Mouse (Mus musculus) lung, postnatal 14 days (tissue): ENCODE results near the gene Ndufa4l2.

Experiments
- DNase-seq: peaks from one replicate; pipeline ENCODE4 v3.0.0; 2021

The Ndufa4l2 gene

GRCm38 (mm10) chr10:127509837-127510701 is 4.7 kb upstream of the Ndufa4l2 start:
- no peak for DNase-seq

GRCm38 (mm10) chr10:127510895-127511617 is 3.7 kb upstream of the Ndufa4l2 start:
- no peak for DNase-seq

GRCm38 (mm10) chr10:127511634-127512306 is 3.0 kb upstream of the Ndufa4l2 start:
- DNase-seq: peak; percentile 33

- no peak for DNase-seq
Measured at GRCm38 (mm10) chr10:127512307-127512666, 2.5 kb upstream of the Ndufa4l2 start.

- peak; percentile 97 for DNase-seq
Measured at GRCm38 (mm10) chr10:127512813-127513212, 2.0 kb upstream of the Ndufa4l2 start.

GRCm38 (mm10) chr10:127513501-127514091 is 1.2 kb upstream of the Ndufa4l2 start:
- no peak for DNase-seq

GRCm38 (mm10) chr10:127514111-127514698 is 562 bp upstream of the Ndufa4l2 start:
- no peak for DNase-seq

- no peak for DNase-seq
Measured at GRCm38 (mm10) chr10:127515271-127515982, 660 bp downstream of the Ndufa4l2 start.

- DNase-seq: no peak
Measured at GRCm38 (mm10) chr10:127515983-127516459, 1.3 kb downstream of the Ndufa4l2 start.

GRCm38 (mm10) chr10:127516576-127517260 is 2.0 kb downstream of the Ndufa4l2 start:
- DNase-seq: peak; percentile 38

GRCm38 (mm10) chr10:127517941-127518340 is 3.2 kb downstream of the Ndufa4l2 start:
- DNase-seq: no peak

GRCm38 (mm10) chr10:127519041-127519701 is 4.4 kb downstream of the Ndufa4l2 start:
- DNase-seq: no peak

GRCm38 (mm10) chr10:127519903-127520713 is 5.3 kb downstream of the Ndufa4l2 start:
- no peak for DNase-seq

- no peak for DNase-seq
Measured at GRCm38 (mm10) chr10:127520714-127521357, 6.1 kb downstream of the Ndufa4l2 start.

- no peak for DNase-seq
Measured at GRCm38 (mm10) chr10:127521611-127522080, 6.9 kb downstream of the Ndufa4l2 start.

- peak; percentile 88 for DNase-seq
Measured at GRCm38 (mm10) chr10:127522088-127522581, 7.4 kb downstream of the Ndufa4l2 start, which contains the start of gene Shmt2. Shmt2 (minus strand) TSS chr10:127522444.

- DNase-seq: no peak
Measured at GRCm38 (mm10) chr10:127524646-127525255, 10.0 kb downstream of the Ndufa4l2 start.

GRCm38 (mm10) chr10:127526048-127526447 is 11.3 kb downstream of the Ndufa4l2 start:
- DNase-seq: no peak
